Mouse (Mus musculus): ENCODE results near the gene Arntl.

DNA sequence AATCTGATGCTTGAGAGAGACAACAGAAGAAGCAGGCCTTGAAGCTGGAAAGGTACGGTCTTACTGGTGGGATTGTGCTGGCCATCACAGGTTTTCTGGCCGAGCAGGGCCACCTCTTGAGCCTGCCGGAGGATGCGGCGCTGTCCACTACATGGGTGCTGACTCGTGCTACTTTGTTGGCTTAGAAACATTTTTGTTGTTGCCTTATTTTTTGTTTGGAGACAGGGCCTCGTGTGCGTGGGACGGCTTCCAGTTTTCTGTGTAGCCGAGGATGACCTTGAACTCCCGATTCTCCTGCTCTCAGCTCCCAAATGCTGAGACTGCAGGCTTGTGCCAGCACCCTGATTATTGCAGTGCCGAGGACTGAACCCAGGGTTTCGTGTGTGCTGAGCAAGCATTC is 12.2 kb downstream of the Arntl start:
- TF ChIP-seq GATA1 (IDR thresholded peaks at IDR 0.05; ENCODE audit: borderline replicate concordance, low read length) (no peak), CTCF (IDR thresholded peaks at IDR 0.05; ENCODE audit: low read depth, low read length) (no peak), TAL1 (conservative IDR thresholded peaks at IDR 0.05; ENCODE audit: low read depth, low read length) (no peak)

Data from G1E (cell line).